Mouse (Mus musculus): ENCODE data around the gene Nox1. TPM values are rescaled to one million over a fixed set of nuclear protein-coding genes. Genes with fewer than 3 reads are reported as not detected.
A peak's percentile ranks its signal among the peaks of the same experiment; 100 is the strongest.

Nox1 gene
- total and polyA plus RNA-seq, 3 experiments = 0.27 to 0.60 TPM; not detected in 1

- Histone ChIP-seq H3K4me1 (ENCODE audit: control insufficient read depth in 1 of 2, insufficient read depth in 2 of 2, low read length in 2 of 2) (no peaks in the 10 kb centered on the region), H3K79me2 (ENCODE audit: control insufficient read depth, insufficient read depth, low read length, poor library complexity) (no peaks in the 10 kb centered on the region), H3K27me3 (ENCODE audit: control insufficient read depth in 1 of 2, insufficient read depth in 2 of 2, low read length in 2 of 2) (peaks cover 5 to 8% of the 10 kb centered on the region in 2 experiments), H3K27ac (ENCODE audit: control insufficient read depth, low read depth, low read length) (no peak overlapping the region), H3K9ac (ENCODE audit: control insufficient read depth, low read depth, low read length, poor library complexity, severe bottlenecking) (no peak overlapping the region), H3K9me3 (replicated peaks; ENCODE audit: insufficient read depth, low read length) (no peaks in the 10 kb centered on the region), H3K4me3 (ENCODE audit: control insufficient read depth in 1 of 2, insufficient read depth in 1 of 2, low read depth in 2 of 2, low read length in 2 of 2) (no peak overlapping the region), H3K36me3 (ENCODE audit: control insufficient read depth in 1 of 2, insufficient read depth in 2 of 2, low read length in 2 of 2) (no peaks in the 10 kb centered on the region)
- no peak for DNase-seq (ENCODE audit: low read depth, low spot score)
- TF ChIP-seq ZC3H11A (IDR thresholded peaks at IDR 0.05; ENCODE audit: low read depth, low read length) (peak; percentile 14; the same call in 1 of the 2 replicates), MXI1 (IDR thresholded peaks at IDR 0.05; ENCODE audit: low read depth, low read length) (no peak), RAD21 (IDR thresholded peaks at IDR 0.05; ENCODE audit: low read depth, low read length) (peak; percentile 46), CTCF (IDR thresholded peaks at IDR 0.05 in 2 of 3, conservative IDR thresholded peaks at IDR 0.05 in 1 of 3; ENCODE audit: control insufficient read depth in 1 of 3, insufficient read depth in 1 of 3, low read depth in 2 of 3, low read length in 3 of 3, poor library complexity in 1 of 3, severe bottlenecking in 1 of 3) (peak; percentile 32 to 60 (median 33)), GABPA (IDR thresholded peaks at IDR 0.05; ENCODE audit: low read depth, low read length) (no peak), SMC3 (IDR thresholded peaks at IDR 0.05; ENCODE audit: low read depth, low read length) (peak; percentile 58)
Observed at GRCm38 (mm10) chrX:134048994-134049393, 172.8 kb downstream of the Nox1 start.

Other genes starting within 250 kb of the Nox1 start
- 0.13 and 0.19 TPM in 2 replicates for gene Sytl4, start 240.1 kb downstream of the Nox1 start, total RNA-seq (2012; rRNA removed)
- gene Sytl4, start 240.1 kb downstream of the Nox1 start, polyA plus RNA-seq (2012; ENCODE audit: insufficient read depth in 1 of 2, insufficient read length in 2 of 2, low read depth in 1 of 2, low replicate concordance in 2 of 2, missing spikeins in 1 of 2) = under 1 TPM in 1 of 2 experiments, not detected in 1; 0.06 TPM
- gene Cstf2, start 162.8 kb downstream of the Nox1 start, total RNA-seq (2012; rRNA removed) = 180 and 183 TPM in 2 replicates
- gene Cstf2, start 162.8 kb downstream of the Nox1 start, polyA plus RNA-seq (2012; ENCODE audit: insufficient read depth in 1 of 2, insufficient read length in 2 of 2, low read depth in 1 of 2, low replicate concordance in 2 of 2, missing spikeins in 1 of 2) = 100 to 1,000 TPM; 354 to 890 TPM
- gene Xkrx, start 59.9 kb downstream of the Nox1 start, total RNA-seq (2012; rRNA removed) = not detected in 2 replicates
- under 1 TPM in 1 of 2 experiments, not detected in 1; 0.38 TPM for gene Xkrx, start 59.9 kb downstream of the Nox1 start, polyA plus RNA-seq (2012; ENCODE audit: insufficient read depth in 1 of 2, insufficient read length in 2 of 2, low read depth in 1 of 2, low replicate concordance in 2 of 2, missing spikeins in 1 of 2)
- not detected in 2 replicates for gene Arl13a, start 34.5 kb downstream of the Nox1 start, total RNA-seq (2012; rRNA removed)
- under 1 TPM in 1 of 2 experiments, not detected in 1; 0.25 TPM for gene Arl13a, start 34.5 kb downstream of the Nox1 start, polyA plus RNA-seq (2012; ENCODE audit: insufficient read depth in 1 of 2, insufficient read length in 2 of 2, low read depth in 1 of 2, low replicate concordance in 2 of 2, missing spikeins in 1 of 2)
- 19.2 and 19.8 TPM in 2 replicates for gene Trmt2b, start 55.0 kb upstream of the Nox1 start, total RNA-seq (2012; rRNA removed)
- gene Trmt2b, start 55.0 kb upstream of the Nox1 start, polyA plus RNA-seq (2012; ENCODE audit: insufficient read depth in 1 of 2, insufficient read length in 2 of 2, low read depth in 1 of 2, low replicate concordance in 2 of 2, missing spikeins in 1 of 2) = 10 to 100 TPM in 1 of 2 experiments, not detected in 1; 36.4 TPM
- not detected in 2 replicates for gene Tmem35a, start 73.3 kb upstream of the Nox1 start, total RNA-seq (2012; rRNA removed)
- gene Tmem35a, start 73.3 kb upstream of the Nox1 start, polyA plus RNA-seq (2012; ENCODE audit: insufficient read depth in 1 of 2, insufficient read length in 2 of 2, low read depth in 1 of 2, low replicate concordance in 2 of 2, missing spikeins in 1 of 2) = not detected
- 54.7 and 56.3 TPM in 2 replicates for gene Cenpi, start 86.1 kb upstream of the Nox1 start, total RNA-seq (2012; rRNA removed)
- 10 to 100 TPM in 1 of 2 experiments, not detected in 1; 50.8 TPM for gene Cenpi, start 86.1 kb upstream of the Nox1 start, polyA plus RNA-seq (2012; ENCODE audit: insufficient read depth in 1 of 2, insufficient read length in 2 of 2, low read depth in 1 of 2, low replicate concordance in 2 of 2, missing spikeins in 1 of 2)
- 0.39 and 0.49 TPM in 2 replicates for gene Drp2, start 182.6 kb upstream of the Nox1 start, total RNA-seq (2012; rRNA removed)
- 1 to 10 TPM in 1 of 2 experiments, not detected in 1; 1.6 TPM for gene Drp2, start 182.6 kb upstream of the Nox1 start, polyA plus RNA-seq (2012; ENCODE audit: insufficient read depth in 1 of 2, insufficient read length in 2 of 2, low read depth in 1 of 2, low replicate concordance in 2 of 2, missing spikeins in 1 of 2)